Mouse (Mus musculus): Measurements from ENCODE around the gene Mroh7.

GRCm38 (mm10) chr4:106705096-106705665, 25.5 kb downstream of the Mroh7 start:
- TF ChIP-seq ZC3H11A (IDR thresholded peaks at IDR 0.05; ENCODE audit: borderline replicate concordance, low read depth, low read length), result no peak
- TF ChIP-seq ZNF384 (IDR thresholded peaks at IDR 0.05; ENCODE audit: low read depth, low read length), result no peak

Measured in ES-E14 (cell line).